Mouse (Mus musculus): Measurements from ENCODE around the gene Gcgr. TPM values are rescaled to one million over a fixed set of nuclear protein-coding genes. Genes with fewer than 3 reads are reported as not detected.

Gene Gcgr
- total RNA-seq, 2 experiments from 2014 or later: 0.18 TPM; not detected in 1

DNA sequence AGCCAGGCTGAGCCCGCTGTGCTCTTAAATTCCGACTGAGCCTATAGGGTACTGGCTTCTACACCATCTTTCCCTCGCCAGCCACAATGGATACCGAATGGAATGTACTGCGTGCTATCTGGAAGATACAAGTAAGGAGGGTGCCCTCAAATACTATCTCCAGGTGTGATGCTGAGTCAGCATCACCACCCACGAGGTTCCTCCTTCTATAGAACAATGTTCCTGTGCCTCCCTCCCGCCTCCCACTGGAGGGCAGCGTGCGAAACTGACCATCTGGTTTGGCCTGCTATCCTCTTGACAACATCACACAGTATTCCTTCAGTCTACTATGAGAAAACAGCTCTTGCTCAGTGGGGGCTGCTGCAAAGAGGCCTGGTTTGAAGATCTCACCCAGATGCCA lies 34.6 kb downstream of the Gcgr start:
- DNase-seq (ENCODE audit: low spot score in 2 of 2): no peak

DNA sequence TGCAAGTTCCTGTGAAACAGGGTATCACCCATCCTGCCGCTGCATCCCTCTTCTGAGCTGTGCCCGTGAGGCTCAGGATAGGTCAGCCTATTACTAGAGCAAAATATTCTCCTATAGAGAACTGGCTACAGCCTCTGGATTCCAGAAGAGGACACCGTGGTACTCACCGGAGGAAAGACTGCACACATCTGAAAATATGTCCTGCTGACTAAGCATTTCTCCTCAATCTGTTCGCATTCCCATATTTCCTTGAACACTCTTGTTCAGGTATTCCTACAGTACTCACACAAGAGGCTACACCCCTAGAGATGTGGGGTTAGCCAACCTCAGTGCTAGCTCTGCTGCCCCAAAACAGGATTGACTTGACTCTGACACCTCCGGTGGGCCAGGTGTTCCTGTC lies 37.8 kb downstream of the Gcgr start:
- no peak for DNase-seq (ENCODE audit: low spot score in 2 of 2)

DNA sequence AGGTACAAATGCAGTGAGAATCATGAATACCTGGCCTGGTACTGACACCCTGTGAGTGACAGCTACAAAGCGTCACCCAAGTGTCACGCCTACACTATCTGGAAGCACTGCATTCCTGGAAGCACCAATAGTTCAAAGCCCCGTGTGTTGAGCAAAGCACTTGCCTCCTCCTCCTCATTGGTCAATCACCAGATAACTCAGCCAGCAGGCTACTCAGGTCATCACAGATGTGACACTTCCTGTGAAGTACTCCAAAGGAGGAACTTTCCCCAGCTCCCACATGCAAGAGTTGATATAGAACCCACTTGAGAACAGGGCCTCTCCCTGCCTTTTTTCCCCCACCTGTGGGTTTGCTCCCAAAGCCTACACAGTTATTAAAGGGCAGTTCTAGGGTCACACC lies 40.6 kb downstream of the Gcgr start:
- DNase-seq (ENCODE audit: low spot score in 2 of 2): no peak

DNA sequence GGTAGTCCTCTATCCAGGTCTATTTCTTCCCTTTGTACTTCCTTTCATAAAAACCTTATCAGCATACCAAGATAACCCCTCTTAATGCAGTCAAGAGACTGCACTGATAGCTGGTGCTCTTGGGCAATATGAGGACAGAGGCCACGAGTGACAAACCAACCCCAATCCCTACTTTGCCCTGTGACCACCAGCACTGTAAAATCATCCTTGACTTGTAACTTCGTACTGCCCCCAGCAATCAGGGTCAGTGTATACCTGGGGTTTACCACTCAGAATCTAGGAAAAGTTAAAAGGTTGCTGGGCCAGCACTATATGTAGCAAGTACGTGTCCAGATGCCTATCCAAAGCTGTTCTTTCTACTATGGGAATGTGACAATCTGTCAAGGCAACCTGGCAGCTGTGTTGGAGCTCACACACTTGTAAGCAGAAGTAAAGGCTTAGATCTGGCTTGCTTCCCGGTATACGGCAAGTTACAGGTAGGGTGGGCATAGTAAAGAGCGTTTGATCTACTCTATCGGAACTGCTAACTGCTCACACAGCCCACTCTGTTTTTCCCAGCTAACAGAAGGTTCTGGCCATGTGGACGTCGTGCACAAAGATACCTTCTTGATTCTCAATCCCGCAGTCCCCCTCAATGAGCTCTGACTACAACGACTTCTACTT lies 41.4 kb downstream of the Gcgr start:
- no peak for DNase-seq (ENCODE audit: low spot score in 2 of 2)

GRCm38 (mm10) chr11:120572417-120572751 lies 41.9 kb downstream of the Gcgr start:
- no peak for DNase-seq (ENCODE audit: low spot score in 2 of 2)

- DNase-seq (ENCODE audit: low spot score in 2 of 2): peak; percentile 99
These were observed 42.5 kb downstream of the Gcgr start, which contains the start of gene P4hb for GRCm38 (mm10) chr11:120572752-120573584. Gene P4hb, minus strand, starts transcription at chr11:120573253.

GRCm38 (mm10) chr11:120573585-120574277 lies 43.2 kb downstream of the Gcgr start:
- peak in 1 of 2 experiments; percentile 22 for DNase-seq (ENCODE audit: low spot score in 2 of 2)

DNA sequence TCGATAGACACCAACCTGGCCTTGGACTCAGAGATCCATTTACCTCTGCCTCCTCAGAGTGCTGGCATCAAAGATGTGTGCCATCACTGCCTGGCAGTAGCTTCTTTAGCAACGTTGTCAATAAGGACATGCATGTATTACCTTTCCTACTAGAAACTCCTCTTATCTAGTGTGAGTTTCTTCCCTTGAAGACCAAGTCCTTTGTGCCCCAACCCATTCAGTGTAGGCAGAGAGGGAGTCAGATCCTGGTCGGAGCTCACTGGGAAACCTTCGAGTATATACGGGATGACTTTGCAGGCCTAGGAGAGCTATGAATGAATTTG lies 43.7 kb downstream of the Gcgr start:
- DNase-seq (ENCODE audit: low spot score in 2 of 2): no peak

- DNase-seq (ENCODE audit: low spot score in 2 of 2): no peak
These were observed 44.5 kb downstream of the Gcgr start for GRCm38 (mm10) chr11:120575046-120575445.

DNA sequence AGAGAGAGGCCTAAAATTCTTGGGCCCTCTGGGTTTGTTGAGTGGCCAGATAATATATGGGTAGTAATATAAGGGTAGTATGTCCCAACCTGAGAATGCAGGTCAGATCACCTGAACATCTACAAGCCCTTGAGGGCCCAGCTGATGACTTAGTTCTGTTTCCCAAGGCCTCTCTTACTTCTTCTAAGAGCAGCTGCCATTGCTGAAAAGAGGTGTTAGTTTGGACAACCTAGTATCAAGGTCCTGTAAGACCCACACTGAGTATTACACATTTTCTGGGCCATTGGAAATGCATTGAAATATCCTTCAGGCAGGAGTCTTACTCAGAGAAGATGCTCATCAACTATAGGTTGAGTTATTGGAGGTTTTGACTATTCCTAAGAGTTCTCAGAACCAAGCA lies 45.4 kb downstream of the Gcgr start:
- DNase-seq (ENCODE audit: low spot score in 2 of 2): no peak

DNA sequence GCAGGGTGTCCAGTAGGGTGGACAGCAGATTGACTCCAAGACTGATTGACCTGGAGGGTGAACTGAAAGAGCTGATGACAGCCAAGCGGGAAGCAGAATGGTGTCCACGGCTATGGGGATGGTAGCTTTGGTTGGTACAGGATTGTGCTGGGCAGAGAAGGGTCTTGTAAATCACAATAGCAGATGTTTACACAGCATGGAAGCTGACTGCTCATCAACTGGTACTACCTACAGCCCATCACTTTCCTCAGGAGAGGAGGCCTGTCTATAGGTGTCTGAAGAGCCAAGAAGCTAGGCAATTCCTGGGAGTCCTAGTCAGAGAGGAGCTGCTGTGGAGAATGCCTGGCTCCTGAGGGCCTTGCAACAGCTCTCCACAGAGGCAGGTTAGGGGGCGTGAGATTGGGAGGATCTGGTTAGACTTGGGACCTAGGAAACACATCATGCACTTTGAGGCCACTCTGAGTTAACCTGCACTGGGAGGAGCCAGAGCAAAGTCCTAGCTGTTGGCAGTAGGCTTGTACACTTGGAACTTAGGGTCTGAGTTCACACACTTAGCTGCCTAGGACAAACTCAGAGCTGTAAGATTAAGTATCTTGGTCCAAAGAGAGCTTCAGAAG lies 46.0 kb downstream of the Gcgr start:
- DNase-seq (ENCODE audit: low spot score in 2 of 2): no peak

- DNase-seq (ENCODE audit: low spot score in 2 of 2): peak in 1 of 2 experiments; percentile 34
These were observed 46.9 kb downstream of the Gcgr start for GRCm38 (mm10) chr11:120577211-120578023.

GRCm38 (mm10) chr11:120578024-120578693 lies 47.7 kb downstream of the Gcgr start:
- DNase-seq (ENCODE audit: low spot score in 2 of 2): no peak

DNA sequence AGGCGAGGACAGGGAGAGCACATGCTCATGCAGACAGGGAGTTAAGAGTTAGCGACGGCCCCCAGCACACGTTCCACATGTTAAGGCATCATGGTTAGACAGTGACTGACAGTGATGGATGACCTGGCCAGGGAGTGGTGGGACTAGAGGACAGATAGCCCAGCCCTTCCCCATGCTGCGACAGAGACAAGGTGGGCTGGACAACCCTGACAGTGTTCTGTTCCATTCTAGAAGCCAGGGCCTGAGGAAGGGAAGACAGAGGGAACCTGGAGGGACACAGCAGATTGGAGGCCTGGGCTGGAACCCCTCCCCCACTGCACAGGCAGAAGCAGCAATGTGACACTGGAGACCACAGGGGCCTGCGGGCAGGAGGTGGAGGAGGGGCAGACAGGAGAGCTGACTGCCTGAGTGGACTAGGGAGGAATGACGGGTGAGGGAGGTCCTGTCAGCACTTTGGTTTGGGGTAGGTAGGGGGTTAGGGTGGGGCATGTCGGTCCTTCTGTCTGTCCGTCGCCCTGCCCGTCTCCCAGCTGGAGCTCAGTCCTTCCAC lies 48.3 kb downstream of the Gcgr start:
- no peak for DNase-seq (ENCODE audit: low spot score in 2 of 2)

GRCm38 (mm10) chr11:120579316-120580107 lies 49.0 kb downstream of the Gcgr start:
- DNase-seq (ENCODE audit: low spot score in 2 of 2): peak; percentile 83 to 85

GRCm38 (mm10) chr11:120580190-120580589 lies 49.7 kb downstream of the Gcgr start:
- no peak for DNase-seq (ENCODE audit: low spot score in 2 of 2)

- peak; percentile 45 for DNase-seq (ENCODE audit: low spot score in 2 of 2)
These were observed 50.4 kb downstream of the Gcgr start for GRCm38 (mm10) chr11:120580871-120581331.

DNA sequence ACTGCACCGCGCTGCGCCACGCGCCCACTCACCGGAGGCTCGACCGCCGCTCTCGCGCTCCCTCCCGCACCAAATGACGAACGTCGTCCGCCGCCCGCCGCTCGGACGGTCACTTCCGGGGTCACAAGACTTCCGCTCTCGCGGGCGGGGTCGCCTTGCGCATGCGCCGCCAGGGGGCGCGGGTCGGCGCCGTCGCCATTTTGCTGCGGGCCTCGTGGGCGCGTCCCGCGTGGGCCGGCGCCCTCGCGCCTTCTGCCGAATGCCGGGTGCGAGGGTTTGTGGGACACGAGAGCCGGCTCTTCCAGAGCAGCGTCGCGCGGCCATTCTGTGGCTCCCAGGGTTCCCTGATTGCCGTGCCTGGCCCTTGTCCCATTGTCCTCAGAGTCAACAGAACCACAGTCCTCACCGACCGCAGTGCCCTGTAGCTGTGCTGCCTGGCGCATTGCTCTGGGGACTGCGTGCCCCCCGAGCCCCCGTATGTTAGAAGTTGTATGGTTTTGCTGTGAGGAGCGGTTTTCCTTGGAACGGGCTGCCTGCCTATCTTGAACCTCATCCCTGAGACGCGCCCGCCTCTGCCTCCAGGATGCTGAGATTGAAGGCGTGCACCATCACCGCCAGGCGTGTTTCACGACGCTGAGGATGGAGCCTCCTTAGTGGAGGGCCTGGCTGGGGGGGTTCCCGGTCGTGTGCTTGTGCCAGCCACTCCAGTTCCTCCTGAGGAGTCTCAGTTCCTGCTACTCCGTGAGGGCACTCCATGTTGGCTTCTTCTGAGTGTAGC lies 51.2 kb downstream of the Gcgr start, which contains the start of gene Arhgdia:
Gene Arhgdia (minus strand): TSS at position 135 of the 778 bp plus-strand sequence.
- DNase-seq (ENCODE audit: low spot score in 2 of 2): peak; percentile 88 to 92

Measured in layer of hippocampus, postnatal 10 days (tissue).